Mouse (Mus musculus) G1E (cell line): ENCODE measurements around the gene Map2k5. TPM values are rescaled to one million over a fixed set of nuclear protein-coding genes. Genes with fewer than 3 reads are reported as not detected.
A peak's percentile ranks its signal among the peaks of the same experiment; 100 is the strongest.

ENCODE experiments used
- ATAC-seq: 2 replicates; pipeline ENCODE4 v1.8.0; 2016; ENCODE audit warnings: mild to moderate bottlenecking; ENCODE audit not compliant: insufficient number of reproducible peaks, poor library complexity, low FRiP score, severe bottlenecking; ENCODE audit errors: extremely low read depth
- DNase-seq: peaks from one replicate; pipeline ENCODE4 v3.0.0; 2012; ENCODE audit warnings: low spot score
- H3K27me3 ChIP-seq: 2 replicates; pipeline ENCODE4 v1.6.1; 2012; ENCODE audit warnings: mild to moderate bottlenecking, low read length, inconsistent platforms; ENCODE audit not compliant: insufficient read depth
- H3K36me3 ChIP-seq: replicated peaks from 2 replicates; pipeline ENCODE3; 2012; ENCODE audit warnings: mild to moderate bottlenecking, inconsistent platforms
- H3K4me1 ChIP-seq: 2 replicates; pipeline ENCODE4 v1.6.1; 2012; ENCODE audit warnings: low read depth, low read length, inconsistent platforms, mixed read lengths; ENCODE audit not compliant: insufficient read depth
- H3K4me3 ChIP-seq: 2 replicates; pipeline ENCODE4 v1.5.1; 2012; ENCODE audit warnings: low read depth, mild to moderate bottlenecking, inconsistent platforms, low read length, moderate library complexity, mixed read lengths
- H3K9me3 ChIP-seq: replicated peaks from 2 replicates; pipeline ENCODE4 v1.6.1; 2012; ENCODE audit warnings: inconsistent platforms
- CTCF ChIP-seq: IDR thresholded peaks from 2 replicates; pipeline ENCODE4 v1.5.1; 2012; ENCODE audit warnings: low read depth, low read length, inconsistent platforms, mixed read lengths
- GATA1 ChIP-seq: IDR thresholded peaks from 2 replicates; pipeline ENCODE4 v1.6.1; 2012; ENCODE audit warnings: borderline replicate concordance, low read length, inconsistent platforms, mixed read lengths
- GATA2 ChIP-seq: IDR thresholded peaks from 2 replicates; pipeline ENCODE4 v1.6.1; 2012; ENCODE audit warnings: low read depth, low read length, inconsistent platforms, borderline replicate concordance
- POLR2AphosphoS5 ChIP-seq: IDR thresholded peaks from 2 replicates; pipeline ENCODE4 v1.6.1; 2012; ENCODE audit warnings: low read depth, low read length, inconsistent platforms; ENCODE audit not compliant: insufficient replicate concordance
- TAL1 ChIP-seq: conservative IDR thresholded peaks from 2 replicates; pipeline ENCODE4 v1.6.1; 2012; ENCODE audit warnings: low read depth, low read length, inconsistent platforms, mixed read lengths
- polyA plus RNA-seq: library from polyadenylated mRNA; stranded (reverse); fragments of >175 nt; gene quantifications from 2 replicates; pipeline ENCODE4 v1.2.3, GENCODE M21; 2012
- total RNA-seq, 2 experiments: library from RNA; stranded (forward) in 1 of 2; stranded (reverse) in 1 of 2; fragments of 200-1000 nt in 1 of 2; fragments of >200 nt in 1 of 2; fragmentation: Nextera tagmentation in 1 of 2; gene quantifications; 2 replicates each; pipeline ENCODE4 v1.2.3; 2014 to 2017

Gene Map2k5
- total and polyA plus RNA-seq, 3 experiments, result 18.0 to 32.4 (median 31.8) TPM

- peak overlapping the region; percentile 38; the same call in 1 of the 2 replicates for H3K4me3 ChIP-seq
- TF ChIP-seq GATA1 (no peak), TAL1 (no peak), GATA2 (no peak), POLR2AphosphoS5 (no peak), CTCF (no peak)
- peaks cover 67% of the 10 kb centered on the region for H3K9me3 ChIP-seq
- H3K36me3 ChIP-seq, result no peaks in the 10 kb centered on the region
- DNase-seq (no peak), ATAC-seq (no peak)
- H3K4me1 ChIP-seq, result no peaks in the 10 kb centered on the region
- H3K27me3 ChIP-seq, result peaks cover 40% of the 10 kb centered on the region
Observed at GRCm38 (mm10) chr9:63143641-63144501, 233.8 kb downstream of the Map2k5 start.

GRCm38 (mm10) chr9:63143227-63143626 is 234.5 kb downstream of the Map2k5 start:
- TF ChIP-seq GATA2, result no peak
- no peak for TF ChIP-seq GATA1
- TF ChIP-seq CTCF, result no peak
- TF ChIP-seq POLR2AphosphoS5, result no peak
- no peak for TF ChIP-seq TAL1
- Histone ChIP-seq H3K27me3 (peaks cover 46% of the 10 kb centered on the region), H3K9me3 (peaks cover 61% of the 10 kb centered on the region), H3K4me1 (peaks cover 2% of the 10 kb centered on the region; the same call in 1 of the 2 replicates), H3K36me3 (no peaks in the 10 kb centered on the region), H3K4me3 (no peak overlapping the region; the same call in 1 of the 2 replicates)
- ATAC-seq (no peak), DNase-seq (no peak)

GRCm38 (mm10) chr9:63142335-63143036 is 235.2 kb downstream of the Map2k5 start:
- Histone ChIP-seq H3K27me3 (peaks cover 49% of the 10 kb centered on the region), H3K9me3 (peaks cover 54% of the 10 kb centered on the region), H3K4me1 (peaks cover 2% of the 10 kb centered on the region; the same call in 1 of the 2 replicates), H3K4me3 (no peak overlapping the region), H3K36me3 (no peaks in the 10 kb centered on the region)
- ATAC-seq, result no peak
- TF ChIP-seq CTCF (no peak), GATA2 (no peak), TAL1 (no peak), GATA1 (no peak), POLR2AphosphoS5 (no peak)
- no peak for DNase-seq

- Histone ChIP-seq H3K4me1 (peaks cover 2% of the 10 kb centered on the region; the same call in 1 of the 2 replicates), H3K4me3 (no peak overlapping the region), H3K27me3 (peaks cover 56% of the 10 kb centered on the region), H3K9me3 (peaks cover 49% of the 10 kb centered on the region), H3K36me3 (no peaks in the 10 kb centered on the region)
- DNase-seq (no peak), ATAC-seq (no peak)
- TF ChIP-seq POLR2AphosphoS5 (no peak), GATA2 (no peak), TAL1 (no peak), CTCF (no peak)
Observed at GRCm38 (mm10) chr9:63141641-63142334, 235.9 kb downstream of the Map2k5 start.

- Histone ChIP-seq H3K36me3 (no peaks in the 10 kb centered on the region), H3K4me3 (no peak overlapping the region), H3K9me3 (peaks cover 33% of the 10 kb centered on the region), H3K27me3 (peaks cover 64% of the 10 kb centered on the region), H3K4me1 (peaks cover 8% of the 10 kb centered on the region)
- ATAC-seq (no peak), DNase-seq (no peak)
- TF ChIP-seq TAL1 (no peak), GATA2 (no peak), POLR2AphosphoS5 (no peak), GATA1 (no peak), CTCF (no peak)
Observed at GRCm38 (mm10) chr9:63140211-63140610, 237.5 kb downstream of the Map2k5 start.

- no peak for ATAC-seq
- Histone ChIP-seq H3K4me1 (peaks cover 13% of the 10 kb centered on the region), H3K36me3 (no peaks in the 10 kb centered on the region), H3K4me3 (no peak overlapping the region), H3K9me3 (peaks cover 27% of the 10 kb centered on the region), H3K27me3 (peaks cover 69% of the 10 kb centered on the region)
- TF ChIP-seq CTCF, result no peak
- no peak for DNase-seq
Observed at GRCm38 (mm10) chr9:63139661-63140060, 238.0 kb downstream of the Map2k5 start.
